Comparison of ENCODE assay signal across 8 mouse cellular contexts in the genomic region with DNA sequence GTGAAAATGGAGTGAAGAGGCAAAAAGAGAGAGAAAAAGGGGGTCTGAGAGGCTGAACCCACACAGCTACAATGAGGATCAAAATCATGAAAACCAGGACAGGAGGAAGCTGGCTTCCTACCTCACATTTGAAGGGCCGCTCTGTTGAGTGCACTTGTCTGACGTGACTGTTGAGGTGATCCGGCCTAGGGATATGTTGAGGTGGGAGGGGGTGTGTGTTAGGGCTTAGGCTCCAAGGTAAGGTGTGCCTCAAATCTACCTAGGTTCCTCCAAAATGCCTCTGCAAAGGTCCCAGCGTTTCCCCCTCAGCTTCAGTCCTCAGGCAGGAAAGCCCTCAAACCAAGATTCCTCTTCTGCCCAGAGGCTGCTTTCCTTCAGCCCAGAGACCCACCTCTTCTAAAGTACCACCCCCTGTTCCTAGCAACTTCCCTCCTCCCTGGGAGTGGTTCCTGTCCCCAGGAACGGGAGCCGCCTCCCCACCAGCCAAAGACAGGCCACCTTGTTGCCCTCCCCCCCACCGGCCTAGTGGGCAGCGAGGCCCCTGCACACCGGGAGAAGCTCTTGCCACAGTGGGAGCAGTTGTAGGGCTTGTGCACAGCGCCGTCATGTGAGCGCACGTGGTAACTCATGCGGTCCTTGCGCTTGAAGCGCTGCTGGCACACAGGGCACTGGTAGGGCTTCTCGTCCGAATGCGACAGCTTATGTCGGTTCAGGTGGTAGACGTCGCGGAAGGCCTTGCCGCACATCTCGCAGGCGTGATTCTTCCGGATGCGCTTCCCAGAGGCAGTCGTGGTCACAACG. TPM values are rescaled to one million over a fixed set of nuclear protein-coding genes. Genes with fewer than 3 reads are reported as not detected.
DNase-seq lines count a peak whose midpoint lies in the region; ATAC-seq and TF ChIP-seq lines count a peak whose summit lies in the region.

No protein-coding gene starts in this region.

- peak; percentile 78 for DNase-seq in B cell, adult 2 months
- DNase-seq in adrenal gland, postnatal 36 days = peak; percentile 83 to 84
- peak; percentile 85 to 87 for DNase-seq in heart, adult 18-20 months
- peak; percentile 86 for DNase-seq in kidney, adult 18-20 months
- peak; percentile 88 for DNase-seq in midbrain, embryonic 14.5 days
- DNase-seq in spleen, adult 2 months (ENCODE audit: low read depth in 1 of 2, low spot score in 2 of 2) = peak; percentile 70 to 80

- peak; percentile 37 for TF ChIP-seq POLR2A in spleen, adult 2 months (IDR thresholded peaks at IDR 0.05; ENCODE audit: low read depth, low read length)

- H3K4me1 ChIP-seq in embryonic facial prominence, embryonic 13.5 days = peaks cover 57% of the 10 kb centered on the region
- H3K4me1 ChIP-seq in limb, embryonic 13.5 days = peaks cover 59% of the 10 kb centered on the region
- H3K4me1 ChIP-seq in midbrain, embryonic 14.5 days (ENCODE audit: control insufficient read depth, insufficient read depth, low read length) = peaks cover 43% of the 10 kb centered on the region
- H3K4me1 ChIP-seq in spleen, adult 2 months (ENCODE audit: control insufficient read depth, insufficient read depth, insufficient read length) = peaks cover 43% of the 10 kb centered on the region

- peak overlapping the region; percentile 99 for H3K9ac ChIP-seq in embryonic facial prominence, embryonic 13.5 days
- peak overlapping the region; percentile 99 for H3K9ac ChIP-seq in limb, embryonic 13.5 days
- peak overlapping the region; percentile 99 for H3K9ac ChIP-seq in midbrain, embryonic 14.5 days (replicated peaks; ENCODE audit: low read length)

- 0 out of 2 replicates have a peak, but pooled peaks have one; percentile 1 for ATAC-seq in embryonic facial prominence, embryonic 13.5 days (ENCODE audit: insufficient number of reproducible peaks, insufficient read depth, low FRiP score, low TSS enrichment, low read depth)
- ATAC-seq in limb, embryonic 13.5 days (ENCODE audit: low FRiP score, low read depth) = 0 out of 2 replicates have a peak, but pooled peaks have one; percentile 4
- peak; percentile 14; the same call in 1 of the 2 replicates for ATAC-seq in midbrain, embryonic 14.5 days (ENCODE audit: low FRiP score, low TSS enrichment)

- WGBS in embryonic facial prominence, embryonic 13.5 days = under 1% methylated on average over 30 of the region's 30 CpGs
- under 1% methylated on average over 30 of the region's 30 CpGs for WGBS in limb, embryonic 13.5 days
- under 1% methylated on average over 30 of the region's 30 CpGs for WGBS in midbrain, embryonic 14.5 days
- WGBS in spleen, adult 2 months = 1% methylated on average over 30 of the region's 30 CpGs

- peak overlapping the region; percentile 97 for H3K4me2 ChIP-seq in embryonic facial prominence, embryonic 13.5 days
- H3K4me2 ChIP-seq in limb, embryonic 13.5 days (replicated peaks) = peak overlapping the region; percentile 98
- peak overlapping the region; percentile 91 for H3K4me2 ChIP-seq in midbrain, embryonic 14.5 days (ENCODE audit: low read length)

- peak overlapping the region; percentile 99 for H3K27ac ChIP-seq in embryonic facial prominence, embryonic 13.5 days
- H3K27ac ChIP-seq in limb, embryonic 13.5 days = peak overlapping the region; percentile 99
- peak overlapping the region; percentile 100 for H3K27ac ChIP-seq in midbrain, embryonic 14.5 days (replicated peaks; ENCODE audit: low read depth, low read length)
- H3K27ac ChIP-seq in spleen, adult 2 months (ENCODE audit: insufficient read depth, low read length) = peak overlapping the region; percentile 98

- no peaks in the 10 kb centered on the region for H3K27me3 ChIP-seq in embryonic facial prominence, embryonic 13.5 days
- H3K27me3 ChIP-seq in limb, embryonic 13.5 days = no peaks in the 10 kb centered on the region
- H3K27me3 ChIP-seq in midbrain, embryonic 14.5 days (ENCODE audit: control insufficient read depth, insufficient read depth, low read length) = no peaks in the 10 kb centered on the region
- H3K27me3 ChIP-seq in spleen, adult 2 months (ENCODE audit: control insufficient read depth, insufficient read depth, low read length) = no peaks in the 10 kb centered on the region

- H3K9me3 ChIP-seq in embryonic facial prominence, embryonic 13.5 days = no peaks in the 10 kb centered on the region
- no peaks in the 10 kb centered on the region for H3K9me3 ChIP-seq in limb, embryonic 13.5 days
- H3K9me3 ChIP-seq in midbrain, embryonic 14.5 days (ENCODE audit: control insufficient read depth, low read length) = no peaks in the 10 kb centered on the region

- TF ChIP-seq CTCF in spleen, adult 2 months (IDR thresholded peaks at IDR 0.05; ENCODE audit: extremely low read depth, insufficient read depth, insufficient read length, insufficient replicate concordance) = peak; percentile 61; the same call in 1 of the 2 replicates

- peaks cover 40% of the 10 kb centered on the region for H3K36me3 ChIP-seq in embryonic facial prominence, embryonic 13.5 days
- peaks cover 53% of the 10 kb centered on the region for H3K36me3 ChIP-seq in limb, embryonic 13.5 days
- H3K36me3 ChIP-seq in midbrain, embryonic 14.5 days (ENCODE audit: control insufficient read depth, insufficient read depth, low read length) = peaks cover 31% of the 10 kb centered on the region
- H3K36me3 ChIP-seq in spleen, adult 2 months (ENCODE audit: control insufficient read depth, insufficient read depth, low read length) = peaks cover 16% of the 10 kb centered on the region

- H3K4me3 ChIP-seq in embryonic facial prominence, embryonic 13.5 days = peak overlapping the region; percentile 72
- peak overlapping the region; percentile 94 for H3K4me3 ChIP-seq in limb, embryonic 13.5 days
- H3K4me3 ChIP-seq in midbrain, embryonic 14.5 days (replicated peaks; ENCODE audit: low read depth, low read length) = peak overlapping the region; percentile 95
- H3K4me3 ChIP-seq in spleen, adult 2 months (ENCODE audit: extremely low read depth, insufficient read depth, insufficient read length) = peak overlapping the region; percentile 78

RNA-seq across cellular contexts. Expression of a gene that starts 1.9 kb away (rescaled TPM):
- 100 to 1,000 TPM; 120 to 126 TPM for total RNA-seq in adrenal gland, postnatal 36 days (2021)
- polyA plus RNA-seq in embryonic facial prominence, embryonic 13.5 days (2015; fragmentation: Nextera tagmentation; extraction: Ambion mirVana) = 63.6 and 73.0 TPM in 2 replicates
- 10 to 100 TPM; 55.3 to 57.3 TPM for total RNA-seq in heart, adult 18-20 months (2021)
- 61.9 and 64.6 TPM in 2 replicates for polyA plus RNA-seq in limb, embryonic 13.5 days (2015; fragmentation: Nextera tagmentation; extraction: Ambion mirVana)
- 68.3 and 80.8 TPM in 2 replicates for polyA plus RNA-seq in midbrain, embryonic 14.5 days (2014; fragmentation: Nextera tagmentation; extraction: Ambion mirVana)
- 215 and 345 TPM in 2 replicates for polyA plus RNA-seq in spleen, adult 2 months (2012; rRNA removed)

RNA-seq across cellular contexts. Expression of a gene that starts 3.9 kb away (rescaled TPM):
- 1 to 10 TPM; 1.9 to 2.9 TPM for total RNA-seq in adrenal gland, postnatal 36 days (2021)
- 13.1 and 16.9 TPM in 2 replicates for polyA plus RNA-seq in embryonic facial prominence, embryonic 13.5 days (2015; fragmentation: Nextera tagmentation; extraction: Ambion mirVana)
- total RNA-seq in heart, adult 18-20 months (2021) = under 1 TPM in 1 of 2 experiments, not detected in 1; 0.80 TPM
- 6.9 and 10.4 TPM in 2 replicates for polyA plus RNA-seq in limb, embryonic 13.5 days (2015; fragmentation: Nextera tagmentation; extraction: Ambion mirVana)
- 21.8 and 28.9 TPM in 2 replicates for polyA plus RNA-seq in midbrain, embryonic 14.5 days (2014; fragmentation: Nextera tagmentation; extraction: Ambion mirVana)
- 5.8 and 6.5 TPM in 2 replicates for polyA plus RNA-seq in spleen, adult 2 months (2012; rRNA removed)

RNA-seq across cellular contexts. Expression of a gene that starts 4.1 kb away (rescaled TPM):
- total RNA-seq in adrenal gland, postnatal 36 days (2021) = 10 to 100 TPM; 28.9 to 29.6 TPM
- 83.4 and 89.6 TPM in 2 replicates for polyA plus RNA-seq in embryonic facial prominence, embryonic 13.5 days (2015; fragmentation: Nextera tagmentation; extraction: Ambion mirVana)
- 10 to 100 TPM; 24.6 to 27.3 TPM for total RNA-seq in heart, adult 18-20 months (2021)
- polyA plus RNA-seq in limb, embryonic 13.5 days (2015; fragmentation: Nextera tagmentation; extraction: Ambion mirVana) = 52.2 and 64.8 TPM in 2 replicates
- 53.4 and 64.6 TPM in 2 replicates for polyA plus RNA-seq in midbrain, embryonic 14.5 days (2014; fragmentation: Nextera tagmentation; extraction: Ambion mirVana)
- polyA plus RNA-seq in spleen, adult 2 months (2012; rRNA removed) = 27.8 and 31.8 TPM in 2 replicates

RNA-seq across cellular contexts. Expression of a gene that starts 7.8 kb away (rescaled TPM):
- 10 to 100 TPM in 1 of 2 experiments, 1 to 10 TPM in 1; 4.4 to 15.1 TPM for total RNA-seq in adrenal gland, postnatal 36 days (2021)
- polyA plus RNA-seq in embryonic facial prominence, embryonic 13.5 days (2015; fragmentation: Nextera tagmentation; extraction: Ambion mirVana) = 50.4 and 53.7 TPM in 2 replicates
- 10 to 100 TPM in 1 of 2 experiments, 1 to 10 TPM in 1; 8.3 to 10.7 TPM for total RNA-seq in heart, adult 18-20 months (2021)
- 48.2 and 70.2 TPM in 2 replicates for polyA plus RNA-seq in limb, embryonic 13.5 days (2015; fragmentation: Nextera tagmentation; extraction: Ambion mirVana)
- polyA plus RNA-seq in midbrain, embryonic 14.5 days (2014; fragmentation: Nextera tagmentation; extraction: Ambion mirVana) = 21.2 and 38.3 TPM in 2 replicates
- polyA plus RNA-seq in spleen, adult 2 months (2012; rRNA removed) = 3.1 and 3.3 TPM in 2 replicates

RNA-seq across cellular contexts. Expression of a gene that starts 8.7 kb away (rescaled TPM):
- 1 to 10 TPM in 1 of 2 experiments, not detected in 1; 3.0 TPM for total RNA-seq in adrenal gland, postnatal 36 days (2021)
- 0.47 TPM in 1 of 2 replicates, not detected in the other for polyA plus RNA-seq in embryonic facial prominence, embryonic 13.5 days (2015; fragmentation: Nextera tagmentation; extraction: Ambion mirVana)
- total RNA-seq in heart, adult 18-20 months (2021) = not detected
- 0.31 TPM in 1 of 2 replicates, not detected in the other for polyA plus RNA-seq in limb, embryonic 13.5 days (2015; fragmentation: Nextera tagmentation; extraction: Ambion mirVana)
- not detected in 2 replicates for polyA plus RNA-seq in midbrain, embryonic 14.5 days (2014; fragmentation: Nextera tagmentation; extraction: Ambion mirVana)
- polyA plus RNA-seq in spleen, adult 2 months (2012; rRNA removed) = 0.48 and 2.5 TPM in 2 replicates

Comparison
In these comparisons a context has a peak if more than half of its experiments do, and no peak if none do; other contexts are left out.
1. Peak in every context shown above with its lines: DNase-seq, ATAC-seq, H3K4me3 ChIP-seq and H3K27ac ChIP-seq.